Mouse (Mus musculus): Measurements from ENCODE around the gene Gm21976. TPM values are rescaled to one million over a fixed set of nuclear protein-coding genes. Genes with fewer than 3 reads are reported as not detected.
A peak's percentile ranks its signal among the peaks of the same experiment; 100 is the strongest.

Gm21976 gene
- polyA plus RNA-seq, 3 experiments from 2014 or later: not detected

- peak; percentile 24 for ATAC-seq
Observed at GRCm38 (mm10) chr13:98354871-98355558, 75.3 kb downstream of the Gm21976 start.

- ATAC-seq: no peak
Observed at GRCm38 (mm10) chr13:98355559-98356111, 75.9 kb downstream of the Gm21976 start.

- ATAC-seq: no peak
Observed at GRCm38 (mm10) chr13:98356176-98356972, 76.7 kb downstream of the Gm21976 start.

Other genes starting within 250 kb of the Gm21976 start
- under 1 TPM in 2 of 3 experiments, not detected in 1; 0.17 to 0.33 TPM for gene Arhgef28, start 73.4 kb upstream of the Gm21976 start, polyA plus RNA-seq (2017; shearing (Covaris generic))
- gene Utp15, start 16.8 kb upstream of the Gm21976 start, polyA plus RNA-seq (2017; shearing (Covaris generic)): 10 to 100 TPM; 18.1 to 25.9 (median 24.9) TPM
- 10 to 100 TPM; 19.4 to 25.6 (median 24.6) TPM for gene Ankra2, start 16.8 kb upstream of the Gm21976 start, polyA plus RNA-seq (2017; shearing (Covaris generic))
- gene Btf3, start 37.1 kb downstream of the Gm21976 start, polyA plus RNA-seq (2017; shearing (Covaris generic)): 100 to 1,000 TPM; 694 to 907 (median 874) TPM
- not detected for gene Foxd1, start 74.4 kb downstream of the Gm21976 start, polyA plus RNA-seq (2017; shearing (Covaris generic))
- gene Gm10320, start 212.1 kb downstream of the Gm21976 start, polyA plus RNA-seq (2017; shearing (Covaris generic)): 1 to 10 TPM in 2 of 3 experiments, not detected in 1; 1.2 to 1.8 TPM